Mouse (Mus musculus) spleen, adult 12 weeks (tissue): ENCODE measurements around the gene Myo1h.

ENCODE experiments used
- DNase-seq: peaks from one replicate; pipeline ENCODE4 v3.0.0; 2022; ENCODE audit warnings: low spot score

Gene Myo1h

GRCm38 (mm10) chr5:114359586-114359985 is 70.6 kb downstream of the Myo1h start:
- DNase-seq: no peak

- DNase-seq: no peak
Observed at GRCm38 (mm10) chr5:114360968-114361367, 72.0 kb downstream of the Myo1h start.

- DNase-seq: no peak
Observed at GRCm38 (mm10) chr5:114365043-114365752, 76.2 kb downstream of the Myo1h start.

GRCm38 (mm10) chr5:114368121-114368520 is 79.2 kb downstream of the Myo1h start:
- no peak for DNase-seq

GRCm38 (mm10) chr5:114368803-114369496 is 80.0 kb downstream of the Myo1h start:
- no peak for DNase-seq

- no peak for DNase-seq
Observed at GRCm38 (mm10) chr5:114369921-114370320, 81.0 kb downstream of the Myo1h start.

GRCm38 (mm10) chr5:114370371-114370776 is 81.4 kb downstream of the Myo1h start:
- DNase-seq: no peak

- no peak for DNase-seq
Observed at GRCm38 (mm10) chr5:114371331-114371730, 82.4 kb downstream of the Myo1h start.

GRCm38 (mm10) chr5:114371731-114372473 is 82.9 kb downstream of the Myo1h start:
- DNase-seq: no peak

GRCm38 (mm10) chr5:114372565-114372964 is 83.6 kb downstream of the Myo1h start:
- no peak for DNase-seq

GRCm38 (mm10) chr5:114373174-114373573 is 84.2 kb downstream of the Myo1h start:
- DNase-seq: no peak

GRCm38 (mm10) chr5:114373581-114373980 is 84.6 kb downstream of the Myo1h start:
- no peak for DNase-seq

GRCm38 (mm10) chr5:114374409-114375213 is 85.6 kb downstream of the Myo1h start:
- DNase-seq: no peak

GRCm38 (mm10) chr5:114378177-114378920 is 89.4 kb downstream of the Myo1h start:
- DNase-seq: no peak

GRCm38 (mm10) chr5:114378936-114379335 is 90.0 kb downstream of the Myo1h start:
- no peak for DNase-seq

GRCm38 (mm10) chr5:114379763-114380162 is 90.8 kb downstream of the Myo1h start:
- DNase-seq: no peak

- peak; percentile 78 for DNase-seq
Observed at GRCm38 (mm10) chr5:114380209-114381012, 91.4 kb downstream of the Myo1h start, which contains the start of the genes Kctd10 and Ube3b. Kctd10 (minus strand) TSS chr5:114380508. Ube3b (plus strand) TSS chr5:114380607.

GRCm38 (mm10) chr5:114381013-114381351 is 92.0 kb downstream of the Myo1h start:
- DNase-seq: no peak

GRCm38 (mm10) chr5:114383184-114383904 is 94.4 kb downstream of the Myo1h start:
- DNase-seq: no peak

- no peak for DNase-seq
Observed at GRCm38 (mm10) chr5:114384448-114384847, 95.5 kb downstream of the Myo1h start.
